Mouse (Mus musculus) CH12.LX (cell line): ENCODE measurements around the gene Klhl21.
A peak's percentile ranks its signal among the peaks of the same experiment; 100 is the strongest.

Source experiments
- CTCF ChIP-seq, 2 experiments: IDR thresholded peaks in 1 of 2; conservative IDR thresholded peaks in 1 of 2; 2 replicates each; pipeline ENCODE4 v1.5.1; 2011 to 2012; ENCODE audit warnings: low read depth in 2 of 2, low read length in 2 of 2, improper control_type of control experiment in 1 of 2, inconsistent platforms in 1 of 2, mild to moderate bottlenecking in 1 of 2, moderate library complexity in 1 of 2
- E2F4 ChIP-seq: IDR thresholded peaks from 2 replicates; pipeline ENCODE4 v1.6.1; 2011; ENCODE audit warnings: low read depth, low read length, improper control_type of control experiment; ENCODE audit not compliant: insufficient replicate concordance
- EP300 ChIP-seq: IDR thresholded peaks from 2 replicates; pipeline ENCODE4 v1.6.1; 2011; ENCODE audit warnings: low read length, improper control_type of control experiment
- IRF4 ChIP-seq: IDR thresholded peaks from 2 replicates; pipeline ENCODE4 v1.6.1; 2014; ENCODE audit warnings: low read depth, mild to moderate bottlenecking, inconsistent platforms, low read length, improper control_type of control experiment
- MEF2A ChIP-seq: IDR thresholded peaks from 2 replicates; pipeline ENCODE4 v1.6.1; 2014; ENCODE audit warnings: low read depth, mild to moderate bottlenecking, inconsistent platforms, low read length, improper control_type of control experiment, borderline replicate concordance
- MYC ChIP-seq: IDR thresholded peaks from 2 replicates; pipeline ENCODE4 v1.6.1; 2011; ENCODE audit warnings: low read depth, mild to moderate bottlenecking, improper control_type of control experiment, low read length
- NELFE ChIP-seq: IDR thresholded peaks from 2 replicates; pipeline ENCODE4 v1.6.1; 2011; ENCODE audit warnings: low read depth, low read length, improper control_type of control experiment
- POLR2A ChIP-seq: IDR thresholded peaks from 2 replicates; pipeline ENCODE4 v1.6.1; 2011; ENCODE audit warnings: low read depth, mild to moderate bottlenecking, improper control_type of control experiment, low read length
- RCOR1 ChIP-seq: conservative IDR thresholded peaks from 2 replicates; pipeline ENCODE4 v1.6.1; 2012; ENCODE audit warnings: low read depth, mild to moderate bottlenecking, inconsistent platforms, low read length, improper control_type of control experiment
- SIN3A ChIP-seq: IDR thresholded peaks from 2 replicates; pipeline ENCODE4 v1.6.1; 2012; ENCODE audit warnings: low read length, improper control_type of control experiment, inconsistent platforms

- no peak for TF ChIP-seq E2F4
- TF ChIP-seq POLR2A = peak; percentile 91
- TF ChIP-seq NELFE = peak; percentile 93
- peak; percentile 43 to 92; a peak in 3 of 4 replicates for TF ChIP-seq CTCF (conservative IDR thresholded peaks at IDR 0.05 in 1 of 2, IDR thresholded peaks at IDR 0.05 in 1 of 2; ENCODE audit: low read depth in 2 of 2, low read length in 2 of 2)
- TF ChIP-seq SIN3A = peak; percentile 91
- peak; percentile 87 for TF ChIP-seq MYC
- TF ChIP-seq EP300 = peak; percentile 58; the same call in 1 of the 2 replicates
- peak; percentile 45; the same call in 1 of the 2 replicates for TF ChIP-seq MEF2A
- peak; percentile 66; the same call in 1 of the 2 replicates for TF ChIP-seq RCOR1
- TF ChIP-seq IRF4 = peak; percentile 45; the same call in 1 of the 2 replicates
These were observed 30.6 kb downstream of the Klhl21 start, which contains the start of gene Nol9 for GRCm38 (mm10) chr4:152038985-152039830.
